Mouse (Mus musculus): ENCODE results near the gene Igfbp5. TPM values are rescaled to one million over a fixed set of nuclear protein-coding genes. Genes with fewer than 3 reads are reported as not detected.

The Igfbp5 gene
- polyA plus RNA-seq, 1 experiment, result 0.04 TPM

DNA sequence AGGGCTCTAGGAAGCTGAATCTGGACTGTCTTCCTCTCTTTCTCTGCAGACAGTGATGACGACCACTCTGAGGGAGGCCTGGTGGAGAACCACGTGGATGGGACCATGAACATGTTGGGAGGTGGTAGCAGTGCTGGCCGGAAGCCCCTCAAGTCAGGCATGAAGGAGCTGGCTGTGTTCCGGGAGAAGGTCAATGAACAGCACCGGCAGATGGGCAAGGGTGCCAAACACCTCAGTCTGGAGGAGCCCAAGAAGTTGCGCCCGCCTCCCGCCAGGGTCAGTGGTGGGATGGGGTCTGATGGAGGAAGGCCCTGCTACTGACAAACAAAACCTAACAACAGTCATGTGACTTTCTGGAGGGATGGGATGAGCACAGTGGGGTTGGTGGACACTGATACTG is 25.6 kb downstream of the Igfbp5 start:
- Histone ChIP-seq H3K4me1 (no peaks in the 10 kb centered on the region), H3K9me3 (no peaks in the 10 kb centered on the region), H3K4me3 (replicated peaks) (no peak overlapping the region), H3K27me3 (replicated peaks) (peaks cover 12% of the 10 kb centered on the region), H3K36me3 (replicated peaks; ENCODE audit: low read length) (no peaks in the 10 kb centered on the region)
- TF ChIP-seq GATA1 (IDR thresholded peaks at IDR 0.05; ENCODE audit: borderline replicate concordance, low read length) (no peak), FLI1 (IDR thresholded peaks at IDR 0.05; ENCODE audit: low read length) (no peak)

DNA sequence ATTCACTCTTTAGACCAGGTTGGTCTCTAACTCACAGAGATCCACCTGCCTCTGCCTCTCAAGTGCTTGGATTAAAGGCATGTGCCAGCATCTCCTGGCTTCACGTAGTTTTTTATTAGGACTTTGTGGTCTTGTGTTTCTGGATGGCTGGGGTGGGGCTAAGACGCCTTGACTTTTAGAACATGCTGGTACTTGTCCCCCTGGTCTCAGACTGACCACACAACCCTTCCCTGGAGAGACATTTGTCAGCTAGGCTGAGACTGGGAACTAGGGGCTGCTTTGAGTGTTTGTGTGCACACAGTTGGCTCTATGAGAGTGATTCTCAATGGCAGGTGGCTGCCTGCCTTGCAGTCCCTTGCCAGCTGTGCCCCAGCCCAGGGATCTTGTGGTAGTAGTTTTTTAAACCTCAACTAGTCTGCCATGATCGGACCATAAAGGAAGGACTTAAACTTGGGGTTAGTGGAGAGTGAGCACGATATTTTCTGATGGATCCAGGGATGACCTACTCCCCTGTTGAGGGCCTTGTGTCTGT is 26.8 kb downstream of the Igfbp5 start:
- peaks cover 6% of the 10 kb centered on the region for H3K27me3 ChIP-seq (replicated peaks)
- no peaks in the 10 kb centered on the region for H3K4me1 ChIP-seq
- TF ChIP-seq FLI1 (IDR thresholded peaks at IDR 0.05; ENCODE audit: low read length) (no peak), GATA1 (IDR thresholded peaks at IDR 0.05; ENCODE audit: borderline replicate concordance, low read length) (no peak)
- H3K4me3 ChIP-seq (replicated peaks), result no peak overlapping the region
- H3K36me3 ChIP-seq (replicated peaks; ENCODE audit: low read length), result no peaks in the 10 kb centered on the region
- H3K9me3 ChIP-seq, result no peaks in the 10 kb centered on the region

DNA sequence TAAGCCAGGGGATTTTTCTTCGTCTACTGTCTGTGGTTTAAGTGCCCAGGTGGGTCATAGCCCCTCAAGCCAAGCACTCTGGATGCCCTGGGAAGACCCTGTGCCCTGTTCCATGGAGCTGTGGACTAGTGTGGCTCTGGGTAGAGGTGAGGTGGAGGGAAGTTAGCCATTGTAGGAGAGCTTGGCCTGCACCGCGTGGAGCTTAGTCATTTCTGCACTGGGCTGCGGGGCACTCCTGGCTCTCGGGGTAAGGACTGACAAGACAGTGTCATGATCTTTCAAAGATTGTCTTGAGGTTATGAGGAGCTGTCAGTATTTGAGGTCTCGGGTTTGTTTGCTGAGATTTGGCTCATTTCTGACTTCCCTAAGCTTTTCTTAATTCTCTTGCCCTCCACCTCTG is 30.0 kb downstream of the Igfbp5 start:
- Histone ChIP-seq H3K27me3 (replicated peaks) (peaks cover 6% of the 10 kb centered on the region), H3K4me1 (no peaks in the 10 kb centered on the region), H3K9me3 (no peaks in the 10 kb centered on the region), H3K4me3 (replicated peaks) (no peak overlapping the region), H3K36me3 (replicated peaks; ENCODE audit: low read length) (no peaks in the 10 kb centered on the region)
- TF ChIP-seq FLI1 (IDR thresholded peaks at IDR 0.05; ENCODE audit: low read length) (no peak), GATA1 (IDR thresholded peaks at IDR 0.05; ENCODE audit: borderline replicate concordance, low read length) (no peak)

DNA sequence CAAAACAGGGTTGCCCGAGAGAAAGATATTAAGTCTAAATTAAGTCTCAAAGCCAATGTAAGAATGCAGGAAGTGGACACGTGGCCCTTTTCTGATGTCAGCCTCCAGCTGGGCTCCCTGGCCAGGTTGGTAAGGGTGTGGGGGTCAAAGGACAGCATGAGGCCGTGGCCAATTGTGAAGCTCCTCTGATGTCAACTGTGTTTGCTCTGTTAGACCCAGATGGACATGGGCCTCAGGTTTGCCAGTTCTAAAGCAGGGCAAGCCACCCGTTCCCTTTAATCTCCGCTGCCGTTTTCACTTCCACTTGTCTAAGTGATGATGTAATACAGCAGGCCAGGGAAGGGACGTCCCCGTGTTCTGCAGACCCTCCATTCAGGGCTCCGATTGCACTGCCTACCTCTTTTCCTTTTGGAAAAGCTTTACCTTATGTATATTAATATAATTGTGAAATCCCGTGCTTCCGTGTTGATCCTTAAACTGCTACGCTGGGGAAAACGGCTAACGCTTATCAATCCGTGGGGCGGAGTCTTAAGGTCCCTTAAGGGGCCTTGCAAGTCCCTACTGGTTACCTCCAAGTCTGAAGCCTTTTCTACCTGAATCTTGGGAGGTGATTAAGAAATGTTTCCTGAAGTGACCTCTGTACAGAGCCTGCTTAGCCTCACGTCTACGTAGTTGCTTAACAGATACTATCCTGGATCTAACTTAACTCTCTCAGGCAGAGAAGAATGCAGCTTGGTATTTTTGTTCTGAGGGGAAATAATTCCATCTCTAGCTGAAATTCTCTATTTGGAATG is 31.8 kb downstream of the Igfbp5 start:
- no peaks in the 10 kb centered on the region for H3K4me1 ChIP-seq
- no peak overlapping the region for H3K4me3 ChIP-seq (replicated peaks)
- H3K9me3 ChIP-seq, result no peaks in the 10 kb centered on the region
- H3K27me3 ChIP-seq (replicated peaks), result peaks cover 2% of the 10 kb centered on the region
- no peak for TF ChIP-seq FLI1 (IDR thresholded peaks at IDR 0.05; ENCODE audit: low read length)
- no peak for TF ChIP-seq GATA1 (IDR thresholded peaks at IDR 0.05; ENCODE audit: borderline replicate concordance, low read length)
- H3K36me3 ChIP-seq (replicated peaks; ENCODE audit: low read length), result no peaks in the 10 kb centered on the region

DNA sequence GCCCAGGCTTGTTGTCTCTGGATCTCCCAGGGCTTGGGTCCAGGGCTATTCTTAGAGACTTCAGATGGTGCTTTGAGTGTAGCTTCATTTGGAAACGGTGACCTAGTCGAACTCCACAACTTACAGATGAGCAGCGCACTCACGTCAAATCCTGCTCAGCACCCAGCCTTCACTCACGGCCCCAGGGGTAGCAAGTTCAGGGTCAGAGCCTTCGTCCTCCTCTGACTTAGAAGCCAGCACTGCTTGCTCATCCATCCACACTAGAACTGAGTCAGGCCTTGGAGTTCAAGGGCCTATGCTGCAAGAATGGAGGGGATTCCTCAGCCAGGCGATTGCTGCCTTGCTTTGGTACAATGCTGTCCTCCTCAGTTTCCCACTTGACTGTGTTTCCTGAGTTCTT is 34.9 kb downstream of the Igfbp5 start:
- no peaks in the 10 kb centered on the region for H3K9me3 ChIP-seq
- H3K4me1 ChIP-seq, result no peaks in the 10 kb centered on the region
- H3K36me3 ChIP-seq (replicated peaks; ENCODE audit: low read length), result no peaks in the 10 kb centered on the region
- H3K4me3 ChIP-seq (replicated peaks), result no peak overlapping the region
- peaks cover 2% of the 10 kb centered on the region for H3K27me3 ChIP-seq (replicated peaks)
- TF ChIP-seq FLI1 (IDR thresholded peaks at IDR 0.05; ENCODE audit: low read length) (no peak), GATA1 (IDR thresholded peaks at IDR 0.05; ENCODE audit: borderline replicate concordance, low read length) (no peak)

DNA sequence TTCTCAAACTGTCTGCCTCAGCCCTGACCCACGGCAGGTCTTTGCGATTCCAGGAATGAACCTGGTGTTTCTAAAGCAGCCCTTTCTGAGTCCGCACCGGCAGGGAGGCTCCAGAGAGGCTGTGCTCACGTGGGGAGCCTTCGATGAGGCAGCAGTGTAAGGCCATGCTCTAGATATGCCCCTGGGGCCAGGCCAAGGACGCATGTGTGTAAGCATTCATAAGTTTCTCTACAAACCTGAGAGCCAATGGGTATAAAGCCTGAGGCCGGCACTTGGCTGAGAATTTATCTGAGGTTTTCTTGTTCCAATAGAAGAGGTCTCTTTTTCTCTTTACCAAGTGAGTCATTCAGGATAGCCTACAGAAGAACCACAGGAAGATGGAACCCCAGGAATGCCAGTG is 35.3 kb downstream of the Igfbp5 start:
- TF ChIP-seq GATA1 (IDR thresholded peaks at IDR 0.05; ENCODE audit: borderline replicate concordance, low read length) (no peak), FLI1 (IDR thresholded peaks at IDR 0.05; ENCODE audit: low read length) (no peak)
- Histone ChIP-seq H3K27me3 (replicated peaks) (peaks cover 2% of the 10 kb centered on the region), H3K4me3 (replicated peaks) (no peak overlapping the region), H3K36me3 (replicated peaks; ENCODE audit: low read length) (no peaks in the 10 kb centered on the region), H3K9me3 (no peaks in the 10 kb centered on the region), H3K4me1 (no peaks in the 10 kb centered on the region)

DNA sequence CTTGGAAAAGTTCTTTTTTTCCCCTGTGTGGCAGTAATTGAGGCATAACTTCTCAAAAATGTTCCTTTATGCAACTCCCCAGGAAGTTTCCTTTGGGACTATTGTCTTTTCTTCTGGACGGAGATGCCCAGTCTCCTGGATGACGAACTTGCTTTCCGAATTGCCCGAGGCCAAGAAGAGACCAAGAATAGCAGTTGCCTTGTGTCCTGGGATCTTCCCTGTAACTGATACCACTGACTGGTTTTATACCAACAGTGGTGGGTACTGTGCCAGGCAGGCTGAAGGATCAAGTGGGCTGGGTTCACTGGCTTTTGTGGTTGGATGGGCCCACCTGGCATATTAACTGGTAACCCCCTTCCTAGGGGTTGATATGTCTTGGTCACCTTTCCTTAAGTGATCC is 41.1 kb downstream of the Igfbp5 start:
- Histone ChIP-seq H3K4me3 (replicated peaks) (no peak overlapping the region), H3K36me3 (replicated peaks; ENCODE audit: low read length) (no peaks in the 10 kb centered on the region), H3K9me3 (no peaks in the 10 kb centered on the region), H3K4me1 (no peaks in the 10 kb centered on the region), H3K27me3 (replicated peaks) (no peaks in the 10 kb centered on the region)
- TF ChIP-seq GATA1 (IDR thresholded peaks at IDR 0.05; ENCODE audit: borderline replicate concordance, low read length), result no peak
- TF ChIP-seq FLI1 (IDR thresholded peaks at IDR 0.05; ENCODE audit: low read length), result no peak

DNA sequence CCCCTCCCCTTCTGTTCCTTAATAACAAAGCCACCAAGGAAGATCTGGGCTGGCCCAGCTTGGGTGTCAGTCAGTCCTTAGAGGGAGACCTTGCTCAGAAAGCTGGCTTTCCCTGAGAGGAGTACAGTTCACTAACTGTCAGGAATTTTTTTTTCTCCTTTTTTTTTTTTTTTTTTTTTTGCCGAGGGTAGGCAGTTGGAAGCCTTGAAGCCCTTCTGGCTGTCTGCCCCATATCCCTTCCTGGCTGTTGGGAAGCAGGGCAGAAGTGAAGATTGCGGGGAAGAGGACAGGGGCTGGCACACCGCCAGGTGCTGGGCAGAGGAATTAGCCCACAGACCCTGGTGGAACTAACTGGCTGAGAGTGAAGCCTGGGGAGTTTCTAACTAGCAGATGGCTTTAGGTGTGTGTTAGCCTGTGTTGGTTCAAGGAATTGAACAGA is 42.0 kb downstream of the Igfbp5 start:
- Histone ChIP-seq H3K9me3 (no peaks in the 10 kb centered on the region), H3K27me3 (replicated peaks) (peaks cover 5% of the 10 kb centered on the region), H3K36me3 (replicated peaks; ENCODE audit: low read length) (no peaks in the 10 kb centered on the region), H3K4me1 (no peaks in the 10 kb centered on the region), H3K4me3 (replicated peaks) (no peak overlapping the region)
- no peak for TF ChIP-seq GATA1 (IDR thresholded peaks at IDR 0.05; ENCODE audit: borderline replicate concordance, low read length)
- no peak for TF ChIP-seq FLI1 (IDR thresholded peaks at IDR 0.05; ENCODE audit: low read length)

DNA sequence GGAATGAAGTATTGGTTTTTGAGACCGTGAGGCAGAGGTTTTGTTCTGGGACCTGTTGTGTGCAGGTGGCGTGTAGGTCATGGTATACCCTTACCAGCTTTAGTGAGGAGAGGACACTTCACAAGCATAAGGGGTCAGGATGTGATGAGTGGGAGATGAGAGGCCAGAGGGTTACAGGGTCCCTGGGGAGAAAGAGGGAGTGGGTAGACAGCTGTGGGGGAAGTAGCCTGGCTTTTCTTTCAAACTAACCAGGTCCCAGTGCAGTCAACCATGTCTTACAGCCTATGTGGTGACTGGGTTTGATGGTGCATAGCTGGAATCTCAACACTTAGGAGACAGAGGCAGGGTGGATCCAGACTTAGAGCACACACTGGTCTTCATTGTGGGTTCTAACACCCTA is 44.2 kb downstream of the Igfbp5 start:
- H3K4me1 ChIP-seq, result no peaks in the 10 kb centered on the region
- H3K4me3 ChIP-seq (replicated peaks), result no peak overlapping the region
- no peaks in the 10 kb centered on the region for H3K9me3 ChIP-seq
- peaks cover 27% of the 10 kb centered on the region for H3K27me3 ChIP-seq (replicated peaks)
- TF ChIP-seq FLI1 (IDR thresholded peaks at IDR 0.05; ENCODE audit: low read length), result no peak
- TF ChIP-seq GATA1 (IDR thresholded peaks at IDR 0.05; ENCODE audit: borderline replicate concordance, low read length), result no peak
- H3K36me3 ChIP-seq (replicated peaks; ENCODE audit: low read length), result no peaks in the 10 kb centered on the region

DNA sequence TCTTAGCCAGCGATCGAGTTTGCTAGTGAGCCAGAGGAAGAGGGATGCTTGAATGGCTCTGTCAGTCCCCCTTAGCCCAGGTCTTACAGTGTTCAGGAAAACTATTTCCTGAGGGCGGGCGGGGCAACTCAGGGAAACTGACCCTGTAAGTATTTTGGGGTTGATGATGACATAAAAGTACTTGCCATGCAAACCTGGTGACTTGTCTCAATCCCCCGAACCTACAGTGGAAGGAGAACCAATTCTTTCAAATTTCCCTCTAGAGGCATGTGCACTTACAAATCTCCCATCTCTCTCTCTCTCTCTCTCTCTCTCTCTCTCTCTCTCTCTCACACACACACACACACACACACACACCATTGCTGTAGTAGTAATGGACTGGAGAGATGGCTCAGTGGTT is 45.8 kb downstream of the Igfbp5 start:
- Histone ChIP-seq H3K4me1 (peaks cover 6% of the 10 kb centered on the region; the same call in 1 of the 2 replicates), H3K9me3 (no peaks in the 10 kb centered on the region), H3K36me3 (replicated peaks; ENCODE audit: low read length) (no peaks in the 10 kb centered on the region), H3K27me3 (replicated peaks) (peaks cover 43% of the 10 kb centered on the region), H3K4me3 (replicated peaks) (no peak overlapping the region)
- TF ChIP-seq GATA1 (IDR thresholded peaks at IDR 0.05; ENCODE audit: borderline replicate concordance, low read length), result no peak
- TF ChIP-seq FLI1 (IDR thresholded peaks at IDR 0.05; ENCODE audit: low read length), result no peak

Data from megakaryocyte, embryonic 14.5 days (primary cell).